Mouse (Mus musculus) adrenal gland, adult 2 months (tissue): Measurements from ENCODE around the gene Gm10428. TPM values are rescaled to one million over a fixed set of nuclear protein-coding genes. Genes with fewer than 3 reads are reported as not detected.
A peak's percentile ranks its signal among the peaks of the same experiment; 100 is the strongest.
"Not testable (repeated sequence)": the region's sequence is repeated elsewhere in the genome, so short reads cannot be mapped to it uniquely, and the experiment has no call there.

Experiments used
- DNase-seq: peaks from one replicate; pipeline ENCODE4 v3.0.0; 2021
- long read RNA-seq: library from polyadenylated mRNA; stranded (forward); transcript quantifications from one replicate; pipeline ENCODE4 v2.0.0, GENCODE M21; 2021
- polyA plus RNA-seq: library from polyadenylated mRNA; depleted of rRNA; stranded (reverse); fragments of >200 nt; gene quantifications from 2 replicates; pipeline ENCODE4 v1.2.3, GENCODE M21; 2012; rRNA removed
- total RNA-seq, 2 experiments: library from RNA; stranded (reverse); gene quantifications; 2 replicates each; pipeline ENCODE4 v1.2.3; 2021

Gm10428 gene
- total RNA-seq (not detected), polyA plus RNA-seq (not detected in 2 replicates)
- long read RNA-seq: 0 reads

DNA sequence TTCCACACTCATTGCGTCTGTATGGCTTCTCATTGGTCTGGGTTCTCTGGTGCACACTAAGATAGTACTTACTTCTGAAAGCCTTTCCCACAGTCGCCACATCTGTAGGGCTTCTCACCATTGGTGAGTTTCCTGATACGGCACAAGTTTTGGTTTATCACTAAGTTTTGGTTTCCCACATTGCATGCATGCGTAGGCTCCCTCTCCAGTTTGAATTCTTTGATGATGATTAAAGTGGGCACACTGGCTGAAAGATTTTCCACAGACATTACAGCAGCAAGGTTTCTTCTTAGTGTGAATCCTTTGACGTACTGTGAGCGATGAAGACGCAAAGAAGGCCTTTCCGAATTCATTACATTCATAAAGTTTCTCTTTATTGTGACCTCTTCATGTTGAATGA is at the start of gene Gm10428:
Gene Gm10428 (plus strand): TSS at position 321 of the 400 bp plus-strand sequence.
- DNase-seq: no peak

DNA sequence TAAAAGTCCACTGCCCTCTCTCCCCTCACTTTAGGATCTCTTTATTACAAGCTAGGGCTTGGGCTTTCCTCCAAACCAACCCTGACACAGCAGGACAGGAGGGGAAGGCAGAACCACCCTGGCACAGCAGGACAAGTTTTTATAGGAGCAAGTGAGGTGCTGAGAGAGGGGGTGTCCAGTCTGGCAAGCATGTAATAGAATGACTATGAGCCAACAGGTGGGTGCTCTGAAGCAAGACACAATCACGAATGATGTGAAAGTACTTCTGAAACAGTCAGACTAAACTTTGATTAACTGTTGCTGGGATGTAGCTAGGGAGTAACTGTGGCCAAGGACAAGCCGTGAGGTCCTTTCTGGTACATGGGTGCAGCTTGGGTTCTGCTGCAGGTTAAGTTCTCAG is 46.8 kb upstream of the Gm10428 start:
- no peak for DNase-seq

DNA sequence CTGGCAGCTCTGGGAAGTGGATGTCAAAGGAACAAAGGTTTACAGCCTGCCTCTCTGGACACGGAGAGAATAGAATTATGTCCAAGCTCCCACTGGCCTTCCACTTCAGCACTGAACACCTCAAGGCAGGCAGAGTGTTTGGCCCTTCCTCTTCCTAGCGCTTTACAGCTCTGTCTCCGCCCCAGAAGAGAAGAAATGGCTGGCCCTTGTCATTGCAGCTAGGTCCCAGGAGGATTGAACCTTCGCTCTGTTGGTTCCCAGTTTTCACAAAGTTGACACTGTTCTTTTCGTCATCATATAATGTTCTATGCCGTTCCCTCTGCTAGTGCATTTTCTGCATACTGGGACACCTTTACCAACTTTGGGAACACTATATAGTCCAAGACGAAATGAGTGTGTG is 44.6 kb upstream of the Gm10428 start:
- no peak for DNase-seq

DNA sequence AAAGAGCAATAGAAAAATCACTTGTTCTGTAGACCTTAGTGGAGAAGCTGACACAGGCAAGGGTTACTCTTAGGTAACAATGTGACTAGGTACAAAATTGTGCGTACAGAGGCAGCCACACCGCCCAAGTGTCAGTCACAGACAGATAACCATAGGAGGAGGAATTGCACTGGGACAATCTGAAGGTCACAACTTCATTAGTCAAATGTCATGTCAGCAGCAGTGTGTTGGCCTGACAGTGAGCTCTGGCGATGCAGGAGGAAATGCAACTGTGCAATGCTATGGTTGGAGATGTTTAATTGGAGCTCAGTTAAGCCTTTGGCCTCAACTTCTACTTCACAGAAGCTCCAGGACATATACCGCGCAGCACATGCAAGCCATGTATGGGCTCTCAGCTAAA is 42.2 kb upstream of the Gm10428 start:
- DNase-seq: peak; percentile 20

DNA sequence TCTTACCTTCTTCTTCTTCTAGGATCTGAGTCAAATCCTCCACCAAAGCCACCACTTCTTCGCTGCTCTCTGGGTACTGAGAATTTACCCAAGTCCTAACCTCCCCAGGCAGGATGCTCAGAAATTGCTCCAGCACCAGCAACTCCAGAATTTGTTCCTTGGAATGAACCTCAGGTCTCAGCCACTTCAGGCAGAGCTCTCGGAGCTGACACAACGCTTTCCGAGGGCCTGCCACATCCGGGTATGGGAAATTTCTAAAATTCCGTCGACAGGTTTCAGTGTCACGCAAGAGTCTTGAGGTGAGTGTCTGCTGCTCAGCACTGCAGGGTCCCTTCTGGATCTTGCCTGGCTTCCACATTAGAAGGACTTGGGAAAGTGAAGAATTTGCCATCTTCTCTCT is 24.6 kb upstream of the Gm10428 start:
- no peak for DNase-seq

DNA sequence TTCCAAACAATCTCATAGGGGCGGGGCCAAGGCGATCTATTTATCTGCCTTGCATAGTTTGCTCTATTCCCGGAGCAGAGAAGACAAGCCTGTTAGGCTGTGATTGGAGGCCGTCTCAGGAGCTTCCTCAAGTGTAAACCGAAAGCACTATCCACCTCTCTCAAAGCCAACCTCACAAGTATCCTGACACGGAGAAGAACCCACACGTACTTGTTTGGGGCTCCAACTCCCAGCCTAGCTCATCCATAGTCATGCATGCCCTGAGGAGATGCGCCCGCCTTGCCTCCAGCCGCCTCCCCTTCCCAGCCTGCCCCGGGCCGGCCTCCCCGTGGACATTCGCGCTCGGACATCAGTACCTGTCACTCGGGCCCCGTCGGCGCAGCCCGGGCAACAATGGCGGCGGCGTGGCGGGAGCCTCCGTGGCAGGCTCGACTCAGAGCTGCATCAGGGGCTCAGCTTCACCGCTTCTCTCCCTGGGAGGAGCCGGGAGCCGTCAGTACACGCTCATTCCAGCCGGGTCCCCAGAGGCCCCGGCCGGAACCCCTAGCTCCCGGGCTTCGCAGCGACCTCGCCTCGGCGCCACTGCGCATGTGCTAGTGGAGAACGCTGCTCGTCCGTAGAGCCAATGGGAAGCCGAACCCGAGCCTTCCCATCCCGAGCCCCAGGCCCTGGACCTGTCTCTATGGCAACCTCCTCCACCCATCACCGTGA is 21.4 kb upstream of the Gm10428 start, which contains the start of gene Zfp287:
Gene Zfp287 (minus strand): TSS at position 595 of the 711 bp plus-strand sequence.
- DNase-seq: peak; percentile 92

DNA sequence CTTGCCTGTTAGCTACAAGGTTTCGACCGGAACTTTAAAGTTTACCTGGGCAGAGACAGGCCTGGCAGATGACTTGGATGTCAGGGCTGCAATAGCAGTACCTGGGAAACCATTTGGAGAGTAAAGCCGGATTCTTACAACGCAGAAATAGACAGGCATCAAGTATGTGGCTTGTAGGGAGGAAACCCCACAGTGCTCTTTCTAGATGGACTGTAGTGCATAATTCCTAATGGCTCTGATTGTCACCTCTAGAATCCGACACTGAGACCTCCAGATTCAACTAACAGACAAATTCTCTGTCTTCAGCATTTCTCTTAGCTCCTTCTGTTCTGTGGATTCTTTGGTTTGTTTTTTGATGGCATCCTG is 20.9 kb upstream of the Gm10428 start:
- no peak for DNase-seq

DNA sequence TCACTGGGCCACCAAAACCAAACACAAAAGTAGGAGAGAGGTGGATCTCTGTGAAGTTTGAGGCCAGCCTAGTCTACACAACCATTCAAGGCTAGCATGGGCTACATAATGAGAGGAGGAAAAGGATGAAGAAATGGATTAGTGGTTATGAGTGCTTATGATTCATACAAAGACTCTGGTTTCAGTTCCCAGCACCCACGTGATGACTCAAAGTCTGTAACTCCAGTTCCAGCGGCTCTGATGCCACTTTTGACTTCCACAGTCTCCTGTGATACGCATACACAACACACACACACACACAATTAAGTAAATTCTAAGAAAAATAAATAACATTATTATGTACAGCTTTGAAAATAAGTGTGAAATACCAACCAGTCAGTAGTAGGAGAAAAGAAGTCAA is 20.2 kb upstream of the Gm10428 start:
- DNase-seq: no peak

DNA sequence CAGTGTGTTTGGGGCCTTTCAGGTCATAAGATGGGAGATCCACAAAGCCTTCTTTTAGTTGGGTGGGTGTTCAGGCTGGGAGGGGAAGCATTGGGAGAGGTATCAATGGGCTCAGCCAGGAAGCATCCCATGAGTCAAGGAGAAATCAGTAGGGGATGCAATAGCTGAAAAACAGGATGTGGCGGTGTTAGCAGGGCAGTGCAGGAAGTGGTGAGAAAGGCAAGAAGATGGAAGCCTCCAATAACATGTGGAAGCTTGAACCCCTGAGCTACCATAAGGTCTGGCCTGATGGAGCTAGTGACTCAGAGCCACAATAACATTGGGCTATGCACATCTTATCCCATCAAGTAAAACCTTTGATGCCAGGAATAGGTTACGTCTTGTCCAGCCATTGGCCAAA is 11.7 kb upstream of the Gm10428 start:
- no peak for DNase-seq

DNA sequence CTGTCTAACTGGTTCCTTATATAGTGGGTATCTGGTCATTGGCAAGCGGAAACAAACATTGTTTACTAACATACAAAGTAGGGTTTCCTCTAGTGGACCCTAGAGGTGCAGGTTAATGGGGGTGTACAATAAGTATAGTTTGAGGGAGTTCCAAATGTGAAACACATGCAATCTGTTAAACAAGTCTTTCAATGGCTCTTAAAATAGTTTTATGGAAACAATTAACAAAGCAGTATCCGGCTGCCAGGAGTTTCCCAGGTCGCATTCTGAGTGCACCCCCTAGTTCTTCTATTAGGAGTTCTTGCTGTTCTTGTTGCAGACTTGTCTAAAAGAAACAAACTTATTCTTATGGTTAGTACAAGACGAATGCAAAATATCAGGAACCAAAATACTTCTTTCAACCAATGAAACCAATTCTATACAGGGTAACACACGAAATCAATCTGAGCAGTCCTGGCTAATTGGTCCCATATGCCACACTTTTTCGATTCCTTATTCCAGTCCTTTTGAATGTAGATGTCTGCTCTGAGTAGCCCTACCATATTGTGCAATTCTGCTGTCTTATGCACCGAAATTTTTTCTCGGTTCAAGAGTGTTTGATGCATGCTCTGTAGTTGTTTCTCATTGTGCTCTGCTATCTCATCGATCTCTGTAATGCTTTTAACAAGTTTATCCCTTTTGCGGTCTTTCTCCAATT is 10.5 kb upstream of the Gm10428 start:
- no peak for DNase-seq

DNA sequence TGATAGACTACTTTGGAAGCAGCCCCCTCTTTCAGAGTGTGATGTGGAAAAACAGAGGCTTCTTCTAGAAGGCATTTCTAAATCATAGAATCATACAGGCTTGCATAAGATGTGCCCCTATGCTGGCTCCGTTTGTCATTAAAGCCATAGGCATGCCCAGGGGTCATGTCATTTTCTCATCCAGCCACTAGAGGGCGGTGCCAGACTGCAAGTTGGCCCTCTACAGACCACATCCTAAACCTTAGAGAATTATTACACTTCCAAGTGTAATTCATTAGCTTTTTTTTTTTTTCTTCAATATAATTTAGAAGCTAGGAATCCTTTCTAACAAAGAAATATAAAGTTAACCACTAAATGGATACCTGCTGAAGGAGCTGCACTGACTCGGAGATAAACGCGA is 8.8 kb upstream of the Gm10428 start:
- peak; percentile 59 for DNase-seq

DNA sequence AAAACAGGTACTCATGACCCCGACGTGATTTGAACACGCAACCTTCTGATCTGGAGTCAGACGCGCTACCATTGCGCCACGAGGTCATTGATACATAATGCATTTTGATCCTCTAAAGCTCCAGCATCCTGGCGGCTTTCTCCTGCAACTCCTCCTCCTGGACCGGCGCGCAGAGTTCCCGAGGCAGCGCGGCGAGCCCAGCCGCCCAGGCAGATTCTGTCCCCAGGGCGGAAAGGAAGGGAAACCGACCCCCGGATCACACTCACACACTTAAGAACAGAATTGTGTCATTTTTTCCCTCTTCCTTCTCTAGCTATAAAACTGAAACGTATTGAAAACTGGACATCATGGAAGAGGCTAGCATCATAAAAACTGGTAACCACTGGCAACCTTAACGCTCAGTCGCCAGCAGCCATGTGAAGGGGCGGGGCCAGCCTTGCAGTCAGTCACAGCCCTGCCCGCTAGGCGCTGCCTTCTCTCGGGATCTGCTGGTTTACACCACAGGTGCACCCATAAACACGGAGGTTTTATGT is 6.8 kb upstream of the Gm10428 start:
- peak; percentile 80 for DNase-seq

DNA sequence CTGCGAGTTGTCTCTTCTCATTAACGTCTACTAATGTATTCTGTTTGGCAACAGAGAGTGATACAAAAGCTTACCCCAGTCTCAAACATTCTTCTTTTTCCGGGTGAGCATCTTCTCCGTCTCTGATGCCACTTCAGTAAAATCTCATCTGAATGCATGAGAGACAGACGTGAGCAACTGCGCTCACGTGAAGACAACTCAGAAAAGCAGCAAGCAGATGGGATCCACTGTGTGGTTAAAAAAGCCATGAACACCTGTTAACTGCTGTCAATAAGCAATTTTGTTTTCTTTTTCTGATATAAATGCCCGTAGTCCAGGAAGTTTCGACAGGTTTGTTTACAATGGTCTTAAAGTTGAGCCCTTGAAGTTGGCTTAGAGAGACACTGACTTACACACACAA is 5.7 kb upstream of the Gm10428 start:
- no peak for DNase-seq

DNA sequence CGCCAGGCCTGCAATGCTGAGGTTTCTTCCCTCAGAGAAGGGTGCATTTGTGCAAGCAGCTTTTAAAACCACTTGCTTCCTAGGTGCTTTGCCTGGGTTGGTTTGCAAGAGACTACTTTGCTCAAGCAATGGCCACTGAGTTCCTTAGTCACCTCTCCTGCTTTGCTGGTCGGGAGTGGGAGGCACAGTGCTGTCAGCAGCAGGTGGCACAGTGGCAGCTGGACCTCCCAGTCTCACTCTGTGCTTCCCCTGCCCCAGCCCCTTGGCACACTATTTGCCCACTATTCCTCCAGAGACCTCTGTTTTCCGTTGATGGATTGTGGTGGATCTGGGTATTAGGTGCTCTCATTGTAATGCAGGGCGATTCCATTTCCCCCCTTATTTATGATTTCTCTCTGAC is 4.8 kb upstream of the Gm10428 start:
- DNase-seq: no peak

DNA sequence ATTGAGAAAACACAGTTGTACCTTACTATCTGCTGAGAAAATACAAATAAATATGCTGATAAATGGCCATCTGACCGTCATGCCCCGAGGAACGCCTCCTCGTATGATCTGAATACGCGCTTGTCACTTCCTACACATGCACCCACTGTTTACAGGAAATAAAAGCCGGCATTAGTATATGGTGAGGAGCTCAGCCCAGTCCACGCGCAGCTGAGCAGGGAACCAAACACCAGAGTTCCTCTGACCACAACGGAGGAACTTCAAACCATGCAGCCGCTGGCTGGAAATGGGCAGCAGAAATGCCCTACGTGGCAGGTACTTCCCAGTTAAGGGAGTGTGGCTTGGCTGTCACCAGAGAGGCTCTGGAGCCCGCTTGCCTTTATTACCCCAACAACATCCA is 3.5 kb upstream of the Gm10428 start:
- DNase-seq: not testable (repeated sequence)

DNA sequence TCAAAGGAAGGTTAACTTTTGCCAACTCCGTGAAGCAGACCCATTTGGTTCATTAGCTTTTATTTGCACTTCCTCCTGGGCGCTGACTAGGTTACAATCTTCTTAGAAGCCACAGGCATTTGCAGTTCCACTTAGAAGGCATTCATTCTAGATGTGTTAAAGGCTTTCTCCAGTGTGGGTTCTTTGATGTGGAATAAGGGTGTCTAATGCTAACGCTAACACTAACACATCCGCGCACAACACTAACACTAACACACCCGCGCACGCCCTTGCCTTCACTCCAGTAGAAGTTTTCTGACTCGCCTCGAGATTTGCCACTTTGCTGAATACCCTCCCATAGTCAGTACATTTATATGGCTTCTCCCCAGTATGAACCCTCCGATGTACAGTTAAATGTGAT is 709 bp upstream of the Gm10428 start:
- DNase-seq: no peak

DNA sequence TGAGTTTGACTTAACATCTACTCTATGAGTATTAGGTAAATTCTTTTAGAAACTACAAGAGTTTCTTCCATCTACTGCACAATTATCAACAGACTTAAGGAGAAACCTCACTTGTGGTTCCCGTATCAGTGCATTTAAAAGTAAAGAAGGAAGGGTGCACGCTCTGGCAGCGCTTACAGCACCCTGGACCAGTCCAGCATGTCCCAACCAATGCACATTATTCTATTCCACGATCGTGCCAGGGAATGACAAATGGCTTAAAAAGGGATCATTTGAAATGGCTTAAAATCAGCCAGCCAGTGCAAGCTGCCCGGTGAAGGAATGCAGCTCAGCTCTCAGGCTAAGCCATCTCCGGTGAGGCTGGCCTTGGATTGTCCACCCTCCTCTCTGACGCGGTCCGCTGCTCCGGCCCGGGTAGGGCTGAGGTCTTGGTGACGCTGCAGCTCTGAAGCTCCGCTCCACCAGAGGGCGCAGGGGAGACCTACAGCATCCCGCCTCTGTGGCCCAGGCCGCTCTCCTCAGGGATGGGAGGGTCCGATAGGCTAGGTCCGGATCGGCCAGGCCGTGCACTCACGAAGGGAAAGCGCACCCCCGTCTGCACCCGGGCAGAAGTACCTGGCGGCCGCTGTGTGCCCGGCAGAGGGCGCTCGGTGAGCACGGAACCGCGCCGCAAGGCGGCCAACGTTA is 3.7 kb downstream of the Gm10428 start:
- DNase-seq: peak; percentile 97

DNA sequence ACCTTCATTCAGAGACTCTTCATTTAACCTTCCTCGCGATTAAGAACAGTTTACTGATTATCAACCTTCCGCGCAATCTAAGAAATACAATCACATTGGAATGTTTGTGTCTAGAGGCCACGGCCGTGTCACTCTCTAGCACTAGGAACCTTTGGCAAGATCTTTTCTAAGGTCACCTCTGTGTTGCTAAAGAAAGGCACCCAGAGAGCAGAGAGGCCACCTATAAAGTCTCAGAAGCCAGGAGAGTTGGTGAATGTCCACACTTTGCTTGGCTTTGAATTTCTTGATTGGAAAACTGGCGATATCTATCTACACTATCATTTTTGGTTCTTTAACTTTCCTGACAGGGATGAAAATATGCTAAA is 4.2 kb downstream of the Gm10428 start:
- no peak for DNase-seq

DNA sequence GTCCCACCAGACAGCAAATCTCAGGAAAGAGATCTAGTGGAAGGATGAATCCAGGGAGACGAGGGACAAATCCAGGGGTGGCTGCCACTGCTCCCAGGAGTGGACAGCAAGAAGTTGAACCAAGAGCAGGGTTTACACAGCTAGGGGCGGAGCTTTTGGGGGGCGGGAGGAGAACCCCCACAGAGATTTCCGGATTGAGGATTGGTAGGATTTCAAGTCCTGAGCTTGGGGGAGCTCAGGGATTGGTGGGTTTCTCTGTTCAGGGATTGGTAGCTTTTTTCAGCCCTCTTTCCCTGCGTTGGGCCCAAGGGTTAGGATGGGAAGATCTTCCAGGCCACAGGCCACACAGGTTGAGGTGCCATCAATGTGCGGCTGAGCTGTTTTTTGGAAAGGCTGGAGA is 5.0 kb downstream of the Gm10428 start:
- DNase-seq: no peak

DNA sequence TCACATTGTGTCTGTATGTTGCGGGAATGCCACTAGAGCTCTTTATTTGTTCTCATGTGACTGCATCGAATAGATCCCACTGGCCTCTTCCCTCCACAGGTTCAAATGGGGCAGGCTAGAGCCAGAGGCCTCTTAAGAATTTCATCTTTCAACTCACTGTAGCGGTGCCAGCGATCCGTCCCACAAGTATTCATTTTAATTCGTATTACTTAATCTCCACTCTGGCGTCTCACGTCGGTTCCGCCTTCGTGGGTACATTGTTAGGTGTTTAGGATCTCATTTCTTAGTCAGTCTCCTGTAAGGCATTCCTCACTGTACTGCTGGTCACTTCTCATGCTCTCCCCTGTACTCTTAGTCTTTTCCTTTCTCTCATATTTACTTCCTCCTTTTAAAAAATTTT is 5.6 kb downstream of the Gm10428 start:
- DNase-seq: no peak

DNA sequence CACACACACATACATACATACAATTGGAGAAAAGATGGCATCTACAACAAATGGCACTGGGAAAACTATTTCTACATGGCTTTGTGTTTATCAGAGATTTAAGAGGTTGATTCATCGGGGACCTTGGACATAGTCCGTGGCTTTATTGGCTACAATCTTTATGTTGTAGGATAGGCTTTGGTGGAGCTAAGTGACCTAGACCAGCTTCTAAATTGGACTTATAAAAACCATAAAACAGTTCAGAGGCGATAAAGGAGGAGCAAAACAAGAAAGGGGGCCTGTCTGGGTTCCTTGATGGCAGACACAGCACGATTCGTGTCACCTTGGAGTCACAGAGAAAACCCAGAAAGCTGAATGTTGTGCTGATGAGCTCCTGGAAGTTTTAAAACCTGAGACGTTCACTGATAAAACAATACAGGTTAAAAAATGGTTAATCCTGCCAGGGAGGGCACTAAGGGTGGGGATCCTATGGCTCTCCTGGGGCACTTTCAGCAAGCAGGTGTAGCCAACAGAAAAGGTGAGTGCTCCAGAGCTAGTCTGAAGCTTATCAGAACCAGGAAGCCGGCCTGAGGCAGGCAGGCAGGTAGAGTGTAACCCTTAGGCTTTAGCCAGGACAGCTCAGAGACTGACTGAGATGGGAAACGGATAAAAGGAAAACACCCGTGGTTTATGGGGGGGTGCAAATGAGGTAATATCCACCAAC is 8.0 kb downstream of the Gm10428 start:
- no peak for DNase-seq

DNA sequence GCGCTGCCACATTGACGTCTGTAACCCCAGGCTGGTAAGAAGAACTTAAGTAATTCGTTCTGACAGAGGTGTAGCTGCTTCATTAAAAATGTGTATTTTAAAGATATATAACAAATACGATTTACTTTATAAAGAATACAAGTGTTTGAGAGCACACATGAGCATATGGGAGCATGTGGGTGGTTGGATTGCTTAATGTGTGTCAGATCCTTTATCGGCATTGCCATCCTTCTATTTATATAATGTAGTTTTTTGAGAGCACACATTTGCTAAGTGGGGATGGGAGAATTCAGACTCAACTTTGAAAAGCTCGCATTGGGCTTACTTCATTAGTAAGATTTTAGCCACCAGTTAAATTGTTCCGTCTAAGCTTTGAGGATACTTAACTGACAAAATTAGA is 23.6 kb downstream of the Gm10428 start:
- no peak for DNase-seq
